Mouse (Mus musculus) heart, postnatal 0 days (tissue): ENCODE results near the gene Ipo7.

Source experiments
- CTCF ChIP-seq: IDR thresholded peaks from 2 replicates; pipeline ENCODE4 v1.5.1; 2016; ENCODE audit warnings: antibody characterized with exemption, control low read depth, low read depth
- EP300 ChIP-seq: IDR thresholded peaks from 2 replicates; pipeline ENCODE4 v1.6.1; 2016; ENCODE audit warnings: antibody characterized with exemption, low read depth

DNA sequence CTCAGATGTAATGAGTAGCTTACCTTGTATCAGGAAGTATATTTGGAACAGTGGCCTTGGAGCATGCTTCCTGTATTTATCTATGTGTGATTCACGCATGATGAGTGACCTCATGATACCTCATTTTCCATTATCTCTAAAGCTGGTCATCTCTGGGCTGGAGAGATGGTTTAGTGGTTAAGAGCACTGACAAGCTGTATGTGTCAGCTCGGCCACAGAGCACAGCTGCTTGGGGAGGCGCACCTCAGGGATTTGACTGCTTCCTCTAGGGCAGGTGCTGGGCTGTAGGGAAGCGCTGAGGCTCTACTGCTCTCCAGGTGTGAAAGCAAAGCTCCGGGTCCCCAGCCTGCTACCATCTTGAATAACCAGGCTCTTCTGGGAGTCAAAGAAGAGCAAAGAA is 60.1 kb downstream of the Ipo7 start:
- TF ChIP-seq CTCF (no peak), EP300 (no peak)
